Mouse (Mus musculus) embryonic facial prominence, embryonic 13.5 days (tissue): ENCODE measurements around the gene Klhl4. TPM values are rescaled to one million over a fixed set of nuclear protein-coding genes. Genes with fewer than 3 reads are reported as not detected.

ENCODE experiments used
- ATAC-seq: fragments of 200-750 bp; cut with Nextera tagmentation; 2 replicates; pipeline ENCODE4 v1.8.0; 2017; ENCODE audit warnings: low read depth; ENCODE audit not compliant: insufficient number of reproducible peaks, insufficient read depth, low FRiP score, low TSS enrichment
- H3K27ac ChIP-seq: fragments of 300-500 bp; sonication (generic); 2 replicates; pipeline ENCODE4 v1.5.1; 2015; ENCODE audit warnings: moderate library complexity, mild to moderate bottlenecking, inconsistent platforms
- H3K27me3 ChIP-seq: fragments of 300-500 bp; sonication (generic); 2 replicates; pipeline ENCODE4 v1.6.1; 2015; ENCODE audit warnings: mild to moderate bottlenecking, inconsistent platforms
- H3K36me3 ChIP-seq: fragments of 300-500 bp; sonication (generic); 2 replicates; pipeline ENCODE4 v1.6.1; 2015; ENCODE audit warnings: mild to moderate bottlenecking, inconsistent platforms
- H3K4me1 ChIP-seq: fragments of 300-500 bp; sonication (generic); 2 replicates; pipeline ENCODE4 v1.6.1; 2015; ENCODE audit warnings: inconsistent platforms
- H3K4me2 ChIP-seq: fragments of 300-500 bp; sonication (generic); 2 replicates; pipeline ENCODE4 v1.6.1; 2015; ENCODE audit warnings: moderate library complexity, mild to moderate bottlenecking, inconsistent platforms
- H3K4me3 ChIP-seq: fragments of 300-500 bp; sonication (generic); 2 replicates; pipeline ENCODE4 v1.5.1; 2015; ENCODE audit warnings: mild to moderate bottlenecking, inconsistent platforms
- H3K9ac ChIP-seq: fragments of 300-500 bp; sonication (generic); 2 replicates; pipeline ENCODE4 v1.6.1; 2015; ENCODE audit warnings: mild to moderate bottlenecking, inconsistent platforms
- H3K9me3 ChIP-seq: fragments of 300-500 bp; sonication (generic); 2 replicates; pipeline ENCODE4 v1.6.1; 2016; ENCODE audit warnings: inconsistent platforms
- WGBS: fragments of 180-500 bp; shearing (Covaris S2); methylation state at CpG from one replicate; pipeline ENCODE4 v1.1.7; 2015; ENCODE audit warnings: mixed read lengths; 5-methylcytosine and 5-hydroxymethylcytosine counted together
- polyA plus RNA-seq: library from polyadenylated mRNA; unstranded; fragments of >200 nt; fragmentation: Nextera tagmentation; extraction: Ambion mirVana; gene quantifications from 2 replicates; pipeline ENCODE4 v1.2.1, GENCODE M21; 2015

Gene Klhl4
- polyA plus RNA-seq = 10.3 and 12.5 TPM in 2 replicates

- 42% methylated on average over 14 of the region's 14 CpGs for WGBS
Observed at GRCm38 (mm10) chrX:114473782-114474731, at the start of gene Klhl4. Gene Klhl4 (plus strand): TSS chrX:114474333.

DNA sequence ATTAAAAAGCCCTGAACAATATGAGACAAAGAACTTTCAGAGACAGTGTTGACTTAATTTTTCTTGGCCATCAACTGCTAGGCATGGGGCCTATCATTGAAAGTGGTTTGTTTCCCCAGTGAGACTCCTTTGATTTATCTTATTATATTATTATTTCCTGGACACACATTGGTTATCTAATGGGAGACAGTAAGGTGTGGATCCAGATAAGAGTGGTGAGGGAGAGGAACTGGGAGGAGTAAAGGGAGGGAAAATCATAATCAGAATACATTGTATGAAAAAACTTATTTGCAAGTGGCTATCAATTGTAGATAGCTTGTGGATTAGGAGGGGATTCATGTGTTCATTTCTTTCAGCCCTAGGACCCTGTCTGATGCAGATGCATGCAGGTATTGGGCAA, 10.0 kb downstream of the Klhl4 start:
- no peaks in the 10 kb centered on the region for H3K36me3 ChIP-seq
- no peak overlapping the region for H3K27ac ChIP-seq
- H3K4me3 ChIP-seq = no peak overlapping the region
- no peaks in the 10 kb centered on the region for H3K4me1 ChIP-seq
- H3K4me2 ChIP-seq = no peak overlapping the region
- H3K9me3 ChIP-seq = no peaks in the 10 kb centered on the region
- no peaks in the 10 kb centered on the region for H3K27me3 ChIP-seq
- ATAC-seq = no peak
- no peak overlapping the region for H3K9ac ChIP-seq

More at GRCm38 (mm10) chrX:114473782-114474731, at the start of gene Klhl4:
- H3K36me3 ChIP-seq = no peaks in the 10 kb centered on the region
- peak within 1 kb of the TSS; percentile 20 for H3K4me3 ChIP-seq
- peak within 1 kb of the TSS; percentile 45 for H3K4me2 ChIP-seq
- H3K4me1 ChIP-seq = no peaks in the 10 kb centered on the region
- H3K9ac ChIP-seq = no peak within 1 kb of the TSS
- H3K27ac ChIP-seq = no peak within 1 kb of the TSS
- H3K27me3 ChIP-seq = no peaks in the 10 kb centered on the region
- no peaks in the 10 kb centered on the region for H3K9me3 ChIP-seq
- no peak for ATAC-seq

DNA sequence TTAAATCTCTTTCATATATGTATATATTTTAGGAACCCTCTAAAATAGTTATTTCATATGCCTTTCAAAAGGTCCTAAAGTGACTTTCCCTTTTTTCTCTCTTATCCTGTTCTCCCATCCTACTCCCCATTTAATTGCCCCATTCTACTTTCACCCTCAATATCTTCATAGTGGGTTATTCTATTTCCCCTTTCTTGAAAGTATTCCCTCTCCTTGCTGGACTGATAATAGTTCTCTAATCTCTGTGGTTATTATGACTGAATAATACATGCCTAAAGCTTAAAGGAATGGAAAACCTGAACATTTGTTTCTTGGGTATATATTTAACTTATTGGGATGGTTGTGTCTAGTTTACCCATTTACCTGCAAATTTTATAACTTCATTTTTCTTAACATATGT, 12.6 kb downstream of the Klhl4 start:
- no peak overlapping the region for H3K27ac ChIP-seq
- H3K4me1 ChIP-seq = no peaks in the 10 kb centered on the region
- no peaks in the 10 kb centered on the region for H3K9me3 ChIP-seq
- H3K27me3 ChIP-seq = no peaks in the 10 kb centered on the region
- H3K4me3 ChIP-seq = no peak overlapping the region
- no peaks in the 10 kb centered on the region for H3K36me3 ChIP-seq
- no peak for ATAC-seq
- no peak overlapping the region for H3K4me2 ChIP-seq
- H3K9ac ChIP-seq = no peak overlapping the region

GRCm38 (mm10) chrX:114558141-114558540, 84.0 kb downstream of the Klhl4 start:
- H3K4me1 ChIP-seq = no peaks in the 10 kb centered on the region
- 33% methylated on average over 3 of the region's 3 CpGs for WGBS
- no peaks in the 10 kb centered on the region for H3K9me3 ChIP-seq
- H3K36me3 ChIP-seq = no peaks in the 10 kb centered on the region
- H3K9ac ChIP-seq = no peak overlapping the region
- no peaks in the 10 kb centered on the region for H3K27me3 ChIP-seq
- no peak overlapping the region for H3K4me3 ChIP-seq
- ATAC-seq = no peak
- no peak overlapping the region for H3K27ac ChIP-seq
- no peak overlapping the region for H3K4me2 ChIP-seq

DNA sequence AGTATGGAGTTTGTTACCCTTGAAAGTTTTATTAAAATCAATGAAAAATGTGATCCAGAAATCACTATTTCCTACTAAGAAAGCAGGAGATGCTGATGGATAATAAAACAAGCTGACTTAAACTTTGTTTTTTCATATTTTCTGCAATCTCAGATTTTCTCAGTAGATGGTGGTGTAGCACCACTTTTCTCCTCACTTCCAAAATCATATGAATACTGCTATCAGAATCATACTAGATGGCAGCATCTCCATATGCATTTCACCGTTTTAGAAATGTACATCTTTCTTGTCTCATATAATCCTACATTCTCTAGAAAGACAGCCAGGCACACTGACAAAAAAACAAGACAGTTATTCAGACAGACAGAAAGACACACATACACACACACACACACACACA, 108.2 kb downstream of the Klhl4 start:
- no peak overlapping the region for H3K9ac ChIP-seq
- H3K4me3 ChIP-seq = no peak overlapping the region
- no peak overlapping the region for H3K27ac ChIP-seq
- ATAC-seq = no peak
- 53% methylated on average over 1 of the region's 1 CpGs for WGBS
- H3K4me1 ChIP-seq = no peaks in the 10 kb centered on the region
- no peaks in the 10 kb centered on the region for H3K9me3 ChIP-seq
- no peak overlapping the region for H3K4me2 ChIP-seq
- H3K27me3 ChIP-seq = no peaks in the 10 kb centered on the region
- H3K36me3 ChIP-seq = no peaks in the 10 kb centered on the region
